Mouse (Mus musculus): Measurements from ENCODE around the gene Nek10. TPM values are rescaled to one million over a fixed set of nuclear protein-coding genes. Genes with fewer than 3 reads are reported as not detected.

Nek10 gene
- total and polyA plus RNA-seq, 3 experiments: 0.05 TPM; not detected in 2

GRCm38 (mm10) chr14:14837627-14838026, 34.4 kb downstream of the Nek10 start:
- no peak overlapping the region for H3K4me3 ChIP-seq (ENCODE audit: low read depth, low read length)
- no peak for TF ChIP-seq GATA1 (IDR thresholded peaks at IDR 0.05; ENCODE audit: borderline replicate concordance, low read length)
- no peak for TF ChIP-seq TAL1 (conservative IDR thresholded peaks at IDR 0.05; ENCODE audit: low read depth, low read length)
- no peak for TF ChIP-seq GATA2 (IDR thresholded peaks at IDR 0.05; ENCODE audit: borderline replicate concordance, low read depth, low read length)
- TF ChIP-seq POLR2AphosphoS5 (IDR thresholded peaks at IDR 0.05; ENCODE audit: insufficient replicate concordance, low read depth, low read length): no peak
- no peak for TF ChIP-seq CTCF (IDR thresholded peaks at IDR 0.05; ENCODE audit: low read depth, low read length)
- ATAC-seq (ENCODE audit: extremely low read depth, insufficient number of reproducible peaks, low FRiP score, poor library complexity, severe bottlenecking) (no peak), DNase-seq (ENCODE audit: low spot score) (no peak)
- H3K27me3 ChIP-seq (ENCODE audit: insufficient read depth, low read length): peaks cover 17% of the 10 kb centered on the region
- no peaks in the 10 kb centered on the region for H3K36me3 ChIP-seq (replicated peaks)
- H3K9me3 ChIP-seq (replicated peaks): no peaks in the 10 kb centered on the region
- no peaks in the 10 kb centered on the region for H3K4me1 ChIP-seq (ENCODE audit: insufficient read depth, low read depth, low read length)

GRCm38 (mm10) chr14:14838109-14838508, 34.9 kb downstream of the Nek10 start:
- TF ChIP-seq GATA1 (IDR thresholded peaks at IDR 0.05; ENCODE audit: borderline replicate concordance, low read length) (no peak), CTCF (IDR thresholded peaks at IDR 0.05; ENCODE audit: low read depth, low read length) (no peak), GATA2 (IDR thresholded peaks at IDR 0.05; ENCODE audit: borderline replicate concordance, low read depth, low read length) (no peak), POLR2AphosphoS5 (IDR thresholded peaks at IDR 0.05; ENCODE audit: insufficient replicate concordance, low read depth, low read length) (no peak), TAL1 (conservative IDR thresholded peaks at IDR 0.05; ENCODE audit: low read depth, low read length) (no peak)
- ATAC-seq (ENCODE audit: extremely low read depth, insufficient number of reproducible peaks, low FRiP score, poor library complexity, severe bottlenecking): no peak
- Histone ChIP-seq H3K27me3 (ENCODE audit: insufficient read depth, low read length) (peaks cover 18% of the 10 kb centered on the region), H3K36me3 (replicated peaks) (no peaks in the 10 kb centered on the region), H3K9me3 (replicated peaks) (no peaks in the 10 kb centered on the region), H3K4me1 (ENCODE audit: insufficient read depth, low read depth, low read length) (no peaks in the 10 kb centered on the region), H3K4me3 (ENCODE audit: low read depth, low read length) (no peak overlapping the region)
- no peak for DNase-seq (ENCODE audit: low spot score)

GRCm38 (mm10) chr14:14842734-14843530, 39.7 kb downstream of the Nek10 start:
- TF ChIP-seq POLR2AphosphoS5 (IDR thresholded peaks at IDR 0.05; ENCODE audit: insufficient replicate concordance, low read depth, low read length) (no peak), CTCF (IDR thresholded peaks at IDR 0.05; ENCODE audit: low read depth, low read length) (no peak), GATA2 (IDR thresholded peaks at IDR 0.05; ENCODE audit: borderline replicate concordance, low read depth, low read length) (no peak), TAL1 (conservative IDR thresholded peaks at IDR 0.05; ENCODE audit: low read depth, low read length) (no peak), GATA1 (IDR thresholded peaks at IDR 0.05; ENCODE audit: borderline replicate concordance, low read length) (no peak)
- Histone ChIP-seq H3K36me3 (replicated peaks) (no peaks in the 10 kb centered on the region), H3K4me3 (ENCODE audit: low read depth, low read length) (no peak overlapping the region), H3K27me3 (ENCODE audit: insufficient read depth, low read length) (peaks cover 15% of the 10 kb centered on the region), H3K4me1 (ENCODE audit: insufficient read depth, low read depth, low read length) (no peaks in the 10 kb centered on the region), H3K9me3 (replicated peaks) (no peaks in the 10 kb centered on the region)
- ATAC-seq (ENCODE audit: extremely low read depth, insufficient number of reproducible peaks, low FRiP score, poor library complexity, severe bottlenecking): no peak
- DNase-seq (ENCODE audit: low spot score): no peak

- H3K4me3 ChIP-seq (ENCODE audit: low read depth, low read length): no peak overlapping the region
- no peak for DNase-seq (ENCODE audit: low spot score)
- H3K27me3 ChIP-seq (ENCODE audit: insufficient read depth, low read length): 0 out of 2 replicates have a peak, but pooled peaks cover 3% of the 10 kb centered on the region
- no peaks in the 10 kb centered on the region for H3K36me3 ChIP-seq (replicated peaks)
- H3K9me3 ChIP-seq (replicated peaks): no peaks in the 10 kb centered on the region
- H3K4me1 ChIP-seq (ENCODE audit: insufficient read depth, low read depth, low read length): no peaks in the 10 kb centered on the region
- no peak for ATAC-seq (ENCODE audit: extremely low read depth, insufficient number of reproducible peaks, low FRiP score, poor library complexity, severe bottlenecking)
- TF ChIP-seq GATA2 (IDR thresholded peaks at IDR 0.05; ENCODE audit: borderline replicate concordance, low read depth, low read length) (no peak), TAL1 (conservative IDR thresholded peaks at IDR 0.05; ENCODE audit: low read depth, low read length) (no peak), POLR2AphosphoS5 (IDR thresholded peaks at IDR 0.05; ENCODE audit: insufficient replicate concordance, low read depth, low read length) (no peak), CTCF (IDR thresholded peaks at IDR 0.05; ENCODE audit: low read depth, low read length) (no peak), GATA1 (IDR thresholded peaks at IDR 0.05; ENCODE audit: borderline replicate concordance, low read length) (no peak)
Measured at GRCm38 (mm10) chr14:14852838-14853237, 49.6 kb downstream of the Nek10 start.

- ATAC-seq (ENCODE audit: extremely low read depth, insufficient number of reproducible peaks, low FRiP score, poor library complexity, severe bottlenecking) (no peak), DNase-seq (ENCODE audit: low spot score) (no peak)
- Histone ChIP-seq H3K27me3 (ENCODE audit: insufficient read depth, low read length) (peaks cover 4% of the 10 kb centered on the region; the same call in 1 of the 2 replicates), H3K36me3 (replicated peaks) (no peaks in the 10 kb centered on the region), H3K4me1 (ENCODE audit: insufficient read depth, low read depth, low read length) (no peaks in the 10 kb centered on the region), H3K4me3 (ENCODE audit: low read depth, low read length) (no peak overlapping the region), H3K9me3 (replicated peaks) (no peaks in the 10 kb centered on the region)
- TF ChIP-seq GATA1 (IDR thresholded peaks at IDR 0.05; ENCODE audit: borderline replicate concordance, low read length) (no peak), CTCF (IDR thresholded peaks at IDR 0.05; ENCODE audit: low read depth, low read length) (no peak), TAL1 (conservative IDR thresholded peaks at IDR 0.05; ENCODE audit: low read depth, low read length) (no peak), POLR2AphosphoS5 (IDR thresholded peaks at IDR 0.05; ENCODE audit: insufficient replicate concordance, low read depth, low read length) (no peak), GATA2 (IDR thresholded peaks at IDR 0.05; ENCODE audit: borderline replicate concordance, low read depth, low read length) (no peak)
Measured at GRCm38 (mm10) chr14:14860331-14860730, 57.1 kb downstream of the Nek10 start.

GRCm38 (mm10) chr14:14863690-14864356, 60.6 kb downstream of the Nek10 start:
- no peak for ATAC-seq (ENCODE audit: extremely low read depth, insufficient number of reproducible peaks, low FRiP score, poor library complexity, severe bottlenecking)
- Histone ChIP-seq H3K36me3 (replicated peaks) (no peaks in the 10 kb centered on the region), H3K4me3 (ENCODE audit: low read depth, low read length) (no peak overlapping the region)

More at GRCm38 (mm10) chr14:14863690-14864356, 60.6 kb downstream of the Nek10 start:
- TF ChIP-seq TAL1 (conservative IDR thresholded peaks at IDR 0.05; ENCODE audit: low read depth, low read length) (no peak), POLR2AphosphoS5 (IDR thresholded peaks at IDR 0.05; ENCODE audit: insufficient replicate concordance, low read depth, low read length) (no peak), GATA1 (IDR thresholded peaks at IDR 0.05; ENCODE audit: borderline replicate concordance, low read length) (no peak), CTCF (IDR thresholded peaks at IDR 0.05; ENCODE audit: low read depth, low read length) (no peak), GATA2 (IDR thresholded peaks at IDR 0.05; ENCODE audit: borderline replicate concordance, low read depth, low read length) (no peak)
- Histone ChIP-seq H3K4me1 (ENCODE audit: insufficient read depth, low read depth, low read length) (no peaks in the 10 kb centered on the region), H3K27me3 (ENCODE audit: insufficient read depth, low read length) (peaks cover 4% of the 10 kb centered on the region; the same call in 1 of the 2 replicates), H3K9me3 (replicated peaks) (no peaks in the 10 kb centered on the region)
- peak; percentile 26 for DNase-seq (ENCODE audit: low spot score)
